Mouse (Mus musculus) lung, adult 10 weeks (tissue): Measurements from ENCODE around the gene Sec23a. TPM values are rescaled to one million over a fixed set of nuclear protein-coding genes. Genes with fewer than 3 reads are reported as not detected.

Source experiments
- polyA plus RNA-seq: library from polyadenylated mRNA; stranded (reverse); fragments of 350-450 nt; fragmentation: Illumina TruSeq; extraction: RNeasy Lipid Tissue Mini Kit (QIAGEN cat#74804); gene quantifications from one replicate; pipeline ENCODE4 v1.2.3, GENCODE M21; 2014; ENCODE audit warnings: low read depth, low replicate concordance; ENCODE audit not compliant: insufficient read depth

The Sec23a gene
- 10.3 TPM for polyA plus RNA-seq

GRCm38 (mm10) chr12:59011844-59012709 is at the start of gene Sec23a:
TSS of gene Sec23a (minus strand) at chr12:59012017.

GRCm38 (mm10) chr12:59060993-59061595 is 49.3 kb upstream of the Sec23a start, which contains the start of gene Trappc6b:
TSS of gene Trappc6b (minus strand) at chr12:59061472.

GRCm38 (mm10) chr12:59013234-59013633 is 1.4 kb upstream of the Sec23a start, which contains the start of gene Gemin2:
TSS of gene Gemin2 (plus strand) at chr12:59013393.

Other genes starting within 250 kb of the Sec23a start
- gene Gemin2, start 1.4 kb upstream of the Sec23a start, polyA plus RNA-seq = 9.3 TPM
- 80.2 TPM for gene Trappc6b, start 49.5 kb upstream of the Sec23a start, polyA plus RNA-seq
- gene Pnn, start 54.9 kb upstream of the Sec23a start, polyA plus RNA-seq = 16.6 TPM
- gene Mia2, start 83.8 kb upstream of the Sec23a start, polyA plus RNA-seq = 39.9 TPM
- 12.3 TPM for gene Fbxo33, start 207.7 kb upstream of the Sec23a start, polyA plus RNA-seq